Mouse (Mus musculus) kidney, embryonic 15.5 days (tissue): ENCODE results near the gene Acbd7. TPM values are rescaled to one million over a fixed set of nuclear protein-coding genes. Genes with fewer than 3 reads are reported as not detected.
A peak's percentile ranks its signal among the peaks of the same experiment; 100 is the strongest.

Experiments
- ATAC-seq: fragments of 200-750 bp; cut with Nextera tagmentation; replicated peaks from 2 replicates; pipeline ENCODE4 v1.8.0; 2017; ENCODE audit warnings: moderate TSS enrichment; ENCODE audit not compliant: low FRiP score
- H3K27ac ChIP-seq: fragments of 300-500 bp; sonication (generic); 2 replicates; pipeline ENCODE4 v1.5.1; 2015; ENCODE audit warnings: mild to moderate bottlenecking, inconsistent platforms
- H3K27me3 ChIP-seq: fragments of 300-500 bp; sonication (generic); 2 replicates; pipeline ENCODE4 v1.6.1; 2015; ENCODE audit warnings: inconsistent platforms
- H3K36me3 ChIP-seq: fragments of 300-500 bp; sonication (generic); 2 replicates; pipeline ENCODE4 v1.6.1; 2015; ENCODE audit warnings: inconsistent platforms
- H3K4me1 ChIP-seq: fragments of 300-500 bp; sonication (generic); 2 replicates; pipeline ENCODE4 v1.6.1; 2015; ENCODE audit warnings: inconsistent platforms
- H3K4me2 ChIP-seq: fragments of 300-500 bp; sonication (generic); 2 replicates; pipeline ENCODE4 v1.6.1; 2015; ENCODE audit warnings: moderate library complexity, mild to moderate bottlenecking, inconsistent platforms
- H3K4me3 ChIP-seq: fragments of 300-500 bp; sonication (generic); replicated peaks from 2 replicates; pipeline ENCODE4 v1.5.1; 2015; ENCODE audit warnings: mild to moderate bottlenecking, inconsistent platforms
- H3K9ac ChIP-seq: fragments of 300-500 bp; sonication (generic); 2 replicates; pipeline ENCODE4 v1.6.1; 2015; ENCODE audit warnings: mild to moderate bottlenecking, inconsistent platforms
- H3K9me3 ChIP-seq: fragments of 300-500 bp; sonication (generic); replicated peaks from 2 replicates; pipeline ENCODE4 v1.6.1; 2016; ENCODE audit warnings: inconsistent platforms
- WGBS: fragments of 180-500 bp; shearing (Covaris S2); methylation state at CpG from one replicate; pipeline ENCODE4 v1.1.7; 2015; ENCODE audit warnings: mixed read lengths; 5-methylcytosine and 5-hydroxymethylcytosine counted together
- polyA plus RNA-seq: library from polyadenylated mRNA; unstranded; fragments of >200 nt; fragmentation: Nextera tagmentation; extraction: Ambion mirVana; gene quantifications from 2 replicates; pipeline ENCODE4 v1.2.1, GENCODE M21; 2015

Acbd7 gene
- polyA plus RNA-seq, 1 experiment from 2014 or later, result 0.65 TPM

- Histone ChIP-seq H3K4me1 (peaks cover 27% of the 10 kb centered on the region), H3K9ac (peak within 1 kb of the TSS; percentile 68), H3K4me3 (peak within 1 kb of the TSS; percentile 64), H3K27ac (peak within 1 kb of the TSS; percentile 75), H3K36me3 (peaks cover 21% of the 10 kb centered on the region), H3K9me3 (no peaks in the 10 kb centered on the region), H3K27me3 (peaks cover 18% of the 10 kb centered on the region), H3K4me2 (peak within 1 kb of the TSS; percentile 62)
- peak; percentile 98 for ATAC-seq
- under 1% methylated on average over 45 of the region's 45 CpGs for WGBS
These were observed 3.3 kb upstream of the Acbd7 start, which contains the start of gene Rpp38 for GRCm38 (mm10) chr2:3332484-3333242. TSS of gene Rpp38 (minus strand) at chr2:3332643.

GRCm38 (mm10) chr2:3333761-3334160 lies 2.2 kb upstream of the Acbd7 start:
- Histone ChIP-seq H3K36me3 (peaks cover 11% of the 10 kb centered on the region), H3K9me3 (no peaks in the 10 kb centered on the region), H3K9ac (no peak overlapping the region), H3K4me2 (no peak overlapping the region), H3K27ac (no peak overlapping the region), H3K27me3 (peaks cover 20% of the 10 kb centered on the region), H3K4me3 (no peak overlapping the region), H3K4me1 (peaks cover 27% of the 10 kb centered on the region)
- 89% methylated on average over 12 of the region's 12 CpGs for WGBS
- no peak for ATAC-seq

GRCm38 (mm10) chr2:3348422-3348821 lies 12.5 kb downstream of the Acbd7 start:
- no peak overlapping the region for H3K4me3 ChIP-seq
- no peaks in the 10 kb centered on the region for H3K9me3 ChIP-seq
- H3K36me3 ChIP-seq, result no peaks in the 10 kb centered on the region
- H3K4me2 ChIP-seq, result no peak overlapping the region
- whole genome bisulfite sequencing, result 86% methylated on average over 4 of the region's 4 CpGs
- H3K27me3 ChIP-seq, result peaks cover 14% of the 10 kb centered on the region; the same call in 1 of the 2 replicates
- no peak overlapping the region for H3K27ac ChIP-seq
- no peaks in the 10 kb centered on the region for H3K4me1 ChIP-seq
- no peak overlapping the region for H3K9ac ChIP-seq
- ATAC-seq, result no peak

GRCm38 (mm10) chr2:3348919-3349318 lies 13.0 kb downstream of the Acbd7 start:
- Histone ChIP-seq H3K4me2 (no peak overlapping the region), H3K4me3 (no peak overlapping the region), H3K36me3 (no peaks in the 10 kb centered on the region), H3K9me3 (no peaks in the 10 kb centered on the region), H3K9ac (no peak overlapping the region), H3K27me3 (peaks cover 14% of the 10 kb centered on the region; the same call in 1 of the 2 replicates), H3K4me1 (no peaks in the 10 kb centered on the region), H3K27ac (no peak overlapping the region)
- WGBS, result 20% methylated on average over 3 of the region's 3 CpGs
- no peak for ATAC-seq

DNA sequence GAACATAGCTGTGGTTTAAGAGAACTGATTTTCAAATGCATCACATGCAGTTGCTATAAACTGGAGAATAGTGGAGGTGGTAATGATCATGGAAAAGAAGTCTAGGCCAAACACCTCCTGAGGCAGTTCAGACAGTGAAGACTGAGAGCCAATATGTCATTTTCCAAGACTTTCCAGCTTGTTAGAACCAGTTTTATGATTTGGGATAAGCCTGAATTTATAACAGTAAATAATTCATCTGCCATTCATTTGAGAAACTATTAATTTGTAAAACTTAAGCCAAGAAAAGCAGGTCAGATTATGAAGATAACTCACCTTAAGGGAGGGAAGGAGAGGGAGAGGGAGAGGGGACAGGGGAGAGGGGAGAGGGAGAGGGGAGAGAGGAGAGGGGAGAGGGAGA lies 17.2 kb downstream of the Acbd7 start:
- no peak overlapping the region for H3K4me2 ChIP-seq
- no peaks in the 10 kb centered on the region for H3K4me1 ChIP-seq
- no peak overlapping the region for H3K4me3 ChIP-seq
- H3K9me3 ChIP-seq, result no peaks in the 10 kb centered on the region
- no peaks in the 10 kb centered on the region for H3K27me3 ChIP-seq
- H3K27ac ChIP-seq, result no peak overlapping the region
- no peak overlapping the region for H3K9ac ChIP-seq
- no peaks in the 10 kb centered on the region for H3K36me3 ChIP-seq
- no peak for ATAC-seq

GRCm38 (mm10) chr2:3355793-3356192 lies 19.8 kb downstream of the Acbd7 start:
- H3K36me3 ChIP-seq, result no peaks in the 10 kb centered on the region
- no peaks in the 10 kb centered on the region for H3K4me1 ChIP-seq
- no peak for ATAC-seq
- no peak overlapping the region for H3K4me3 ChIP-seq
- H3K27ac ChIP-seq, result no peak overlapping the region
- H3K4me2 ChIP-seq, result no peak overlapping the region
- no peaks in the 10 kb centered on the region for H3K27me3 ChIP-seq
- H3K9ac ChIP-seq, result no peak overlapping the region
- 87% methylated on average over 8 of the region's 8 CpGs for whole genome bisulfite sequencing
- H3K9me3 ChIP-seq, result no peaks in the 10 kb centered on the region

- ATAC-seq, result no peak
- no peaks in the 10 kb centered on the region for H3K9me3 ChIP-seq
- H3K4me2 ChIP-seq, result no peak overlapping the region
- H3K27ac ChIP-seq, result no peak overlapping the region
- no peak overlapping the region for H3K4me3 ChIP-seq
- H3K27me3 ChIP-seq, result no peaks in the 10 kb centered on the region
- no peaks in the 10 kb centered on the region for H3K4me1 ChIP-seq
- H3K36me3 ChIP-seq, result no peaks in the 10 kb centered on the region
- H3K9ac ChIP-seq, result no peak overlapping the region
- WGBS, result 54% methylated on average over 3 of the region's 3 CpGs
These were observed 20.3 kb downstream of the Acbd7 start for GRCm38 (mm10) chr2:3356311-3356710.

DNA sequence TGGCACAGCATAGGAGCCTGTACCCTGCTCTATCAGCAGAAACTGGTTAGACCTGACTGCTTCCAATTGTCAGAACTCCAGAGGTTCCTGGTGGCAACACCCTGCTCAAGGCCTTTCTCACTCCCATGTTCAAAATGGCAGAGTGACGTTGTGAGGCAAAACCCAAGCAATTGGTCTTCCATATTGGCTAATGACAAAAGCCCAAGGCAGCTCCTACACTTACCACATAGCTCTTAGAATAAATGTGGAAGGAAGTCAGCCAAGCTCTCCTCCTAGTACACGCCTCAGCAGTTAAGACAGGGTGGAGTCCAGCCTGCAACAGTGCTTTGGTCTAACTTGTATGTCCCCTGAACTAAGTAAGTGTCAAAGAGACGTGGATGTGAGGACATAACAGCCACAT lies 21.9 kb downstream of the Acbd7 start:
- no peak overlapping the region for H3K4me3 ChIP-seq
- no peaks in the 10 kb centered on the region for H3K4me1 ChIP-seq
- no peaks in the 10 kb centered on the region for H3K36me3 ChIP-seq
- H3K27ac ChIP-seq, result no peak overlapping the region
- no peak overlapping the region for H3K9ac ChIP-seq
- WGBS, result 77% methylated on average over 3 of the region's 3 CpGs
- no peaks in the 10 kb centered on the region for H3K27me3 ChIP-seq
- no peaks in the 10 kb centered on the region for H3K9me3 ChIP-seq
- ATAC-seq, result no peak
- H3K4me2 ChIP-seq, result no peak overlapping the region

- Histone ChIP-seq H3K4me3 (no peak overlapping the region), H3K4me1 (no peaks in the 10 kb centered on the region), H3K4me2 (no peak overlapping the region), H3K9ac (no peak overlapping the region), H3K9me3 (no peaks in the 10 kb centered on the region), H3K36me3 (no peaks in the 10 kb centered on the region), H3K27ac (no peak overlapping the region), H3K27me3 (no peaks in the 10 kb centered on the region; the same call in 1 of the 2 replicates)
- no peak for ATAC-seq
- 83% methylated on average over 3 of the region's 3 CpGs for WGBS
These were observed 25.1 kb downstream of the Acbd7 start for GRCm38 (mm10) chr2:3361067-3361466.

GRCm38 (mm10) chr2:3365127-3365526 lies 29.2 kb downstream of the Acbd7 start:
- no peak overlapping the region for H3K4me3 ChIP-seq
- H3K36me3 ChIP-seq, result no peaks in the 10 kb centered on the region
- no peak for ATAC-seq
- no peaks in the 10 kb centered on the region for H3K4me1 ChIP-seq
- H3K9ac ChIP-seq, result no peak overlapping the region
- WGBS, result 76% methylated on average over 4 of the region's 4 CpGs
- H3K9me3 ChIP-seq, result no peaks in the 10 kb centered on the region
- no peak overlapping the region for H3K27ac ChIP-seq
- no peak overlapping the region for H3K4me2 ChIP-seq
- no peaks in the 10 kb centered on the region; the same call in 1 of the 2 replicates for H3K27me3 ChIP-seq

- Histone ChIP-seq H3K4me2 (no peak overlapping the region), H3K9me3 (no peaks in the 10 kb centered on the region), H3K4me1 (no peaks in the 10 kb centered on the region), H3K27me3 (no peaks in the 10 kb centered on the region), H3K27ac (no peak overlapping the region), H3K4me3 (no peak overlapping the region), H3K36me3 (no peaks in the 10 kb centered on the region), H3K9ac (no peak overlapping the region)
- WGBS, result 71% methylated on average over 6 of the region's 6 CpGs
- ATAC-seq, result no peak
These were observed 51.3 kb downstream of the Acbd7 start for GRCm38 (mm10) chr2:3387105-3387860.
